Mouse (Mus musculus) cerebellum, postnatal 36 days (tissue): ENCODE data around the gene Sorbs1.

Source experiments
- DNase-seq, 2 experiments: peaks; one replicate each; pipeline ENCODE4 v3.0.0; 2021 to 2022; ENCODE audit warnings: mixed read lengths in 2 of 2

Gene Sorbs1

GRCm38 (mm10) chr19:40477445-40477941, 36.1 kb downstream of the Sorbs1 start:
- no peak for DNase-seq

GRCm38 (mm10) chr19:40476491-40476890, 37.1 kb downstream of the Sorbs1 start:
- no peak for DNase-seq

DNA sequence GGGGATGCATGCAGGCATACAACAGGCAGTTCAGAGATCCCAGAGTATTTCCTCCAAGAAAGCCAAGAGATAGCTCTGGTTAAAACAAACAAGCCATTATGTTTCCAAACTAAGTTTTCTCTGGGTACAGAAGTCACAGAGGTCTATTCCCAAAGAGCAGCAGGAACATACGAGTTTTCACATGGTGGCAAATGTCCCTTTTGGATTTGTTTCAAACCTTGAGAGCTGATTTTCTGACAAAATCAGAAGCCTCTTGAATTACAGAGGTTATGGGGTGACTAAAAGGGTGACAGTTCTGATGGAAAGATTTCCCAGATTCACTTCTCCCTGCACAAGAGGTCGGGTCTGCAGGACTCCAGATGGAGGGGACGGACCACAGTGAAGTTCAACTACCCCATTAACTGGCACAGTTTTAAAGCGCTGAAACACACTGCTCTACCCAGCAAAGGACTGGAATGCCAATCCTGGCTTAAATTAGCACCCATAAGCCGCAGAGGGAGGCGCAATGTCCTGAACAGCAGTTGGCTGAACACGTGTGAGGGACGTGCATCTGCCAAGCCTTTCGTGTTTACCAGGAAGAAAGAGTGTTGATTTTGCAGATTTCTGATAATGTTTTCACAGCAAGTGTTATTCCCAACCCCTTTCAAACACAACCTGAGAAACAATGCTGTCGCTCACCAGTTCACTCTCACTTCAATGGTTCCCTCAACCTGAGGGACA, 41.9 kb downstream of the Sorbs1 start:
- DNase-seq, result peak; percentile 51 to 60

- DNase-seq, result no peak
Observed at GRCm38 (mm10) chr19:40469792-40470191, 43.8 kb downstream of the Sorbs1 start.

DNA sequence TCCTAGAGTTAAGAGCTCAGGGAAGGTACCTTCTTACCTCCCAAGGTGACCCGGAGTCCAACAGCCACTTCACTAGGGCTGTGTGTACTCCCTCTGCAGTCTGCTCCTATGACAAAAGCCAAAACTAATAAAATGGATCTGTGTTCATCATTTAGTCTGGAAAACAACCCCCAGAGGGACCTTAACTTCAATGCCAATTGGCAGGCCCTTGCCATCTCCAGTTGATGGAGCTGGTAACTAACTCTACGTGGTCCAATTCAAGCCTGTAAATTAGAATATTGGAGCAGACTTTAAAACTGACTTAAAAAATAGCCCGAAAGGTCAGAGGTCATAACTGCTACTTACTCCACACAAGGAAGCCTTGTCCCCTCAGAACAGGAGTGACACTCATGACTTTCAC, 45.3 kb downstream of the Sorbs1 start:
- no peak for DNase-seq

DNA sequence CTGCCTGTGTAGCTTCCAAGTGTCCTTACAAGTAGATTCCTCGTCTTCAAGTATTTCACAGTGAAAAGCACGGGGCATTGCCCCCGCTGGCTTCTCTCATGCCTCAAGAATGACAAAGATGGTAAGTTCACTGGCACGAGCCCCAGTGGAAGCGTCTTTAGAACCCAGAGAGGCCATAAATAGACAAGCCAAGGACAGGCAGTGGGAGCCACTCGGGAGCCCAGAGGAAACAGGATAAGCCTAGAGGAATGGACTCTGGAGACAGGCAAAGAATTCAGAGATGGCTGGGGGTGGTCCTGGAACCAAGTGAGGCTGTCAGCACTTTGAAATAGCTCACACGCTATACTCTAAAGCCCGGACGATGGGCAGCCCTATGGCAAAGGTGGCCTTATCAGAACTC, 45.8 kb downstream of the Sorbs1 start:
- no peak for DNase-seq

DNA sequence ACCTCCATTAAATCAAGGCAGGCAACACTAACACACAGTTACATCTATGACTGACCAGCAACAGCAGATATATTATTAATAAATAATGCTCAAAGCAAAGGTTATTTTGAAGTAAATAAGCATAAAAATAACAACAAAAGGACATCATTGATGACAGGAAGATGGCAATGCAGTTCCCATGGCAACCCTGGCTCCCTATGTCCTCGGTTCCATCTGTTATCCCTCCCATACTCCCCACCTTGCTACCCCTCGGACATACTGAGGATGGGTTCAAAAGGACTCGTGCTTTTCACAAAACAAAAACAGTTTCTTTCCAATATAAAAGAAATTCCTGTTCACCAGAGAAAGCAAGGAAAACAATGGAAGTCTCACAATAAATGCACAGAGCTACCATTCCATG, 48.2 kb downstream of the Sorbs1 start:
- DNase-seq, result no peak

GRCm38 (mm10) chr19:40464408-40464807, 49.2 kb downstream of the Sorbs1 start:
- DNase-seq, result no peak

GRCm38 (mm10) chr19:40462892-40463291, 50.7 kb downstream of the Sorbs1 start:
- no peak for DNase-seq

DNA sequence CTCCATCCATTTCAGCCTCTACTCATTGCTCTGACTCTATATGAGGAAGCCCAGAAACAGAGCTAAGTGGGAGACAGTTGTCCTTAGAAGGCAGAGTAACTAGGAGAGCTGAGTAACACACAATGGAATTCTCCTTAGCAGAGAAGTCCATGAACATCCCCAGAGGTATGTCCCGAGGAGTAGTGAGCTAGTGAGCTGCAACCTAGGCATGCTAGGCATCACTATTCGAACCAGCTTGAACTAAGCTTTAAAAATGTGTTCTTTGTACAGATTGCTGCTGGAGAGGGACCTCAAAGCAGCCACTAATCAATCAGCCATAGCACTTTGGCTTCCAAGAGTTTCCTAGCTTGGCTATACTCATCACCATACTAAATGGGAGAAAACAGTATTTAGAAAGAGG, 51.1 kb downstream of the Sorbs1 start:
- no peak for DNase-seq

- no peak for DNase-seq
Observed at GRCm38 (mm10) chr19:40461662-40462061, 51.9 kb downstream of the Sorbs1 start.

GRCm38 (mm10) chr19:40460854-40461490, 52.6 kb downstream of the Sorbs1 start:
- no peak for DNase-seq

DNA sequence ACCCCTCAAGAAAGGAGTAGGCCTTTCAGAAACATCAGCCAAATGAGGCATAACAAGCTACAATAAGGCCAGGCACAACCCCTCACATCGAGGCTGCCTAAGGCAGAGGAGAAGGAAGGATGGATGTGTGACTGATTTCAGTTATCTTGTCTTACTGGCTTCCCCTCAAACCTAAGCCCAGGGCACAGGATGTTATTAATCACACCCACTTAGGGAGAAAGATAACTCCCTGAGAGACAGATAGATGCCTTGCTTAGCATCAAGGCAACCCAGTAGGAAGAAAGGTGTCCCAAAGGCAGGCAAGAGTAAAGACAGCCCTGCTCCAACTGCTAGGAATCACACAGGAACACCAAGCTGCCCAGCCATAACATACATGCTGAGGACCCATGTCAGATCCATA, 54.2 kb downstream of the Sorbs1 start:
- no peak for DNase-seq

DNA sequence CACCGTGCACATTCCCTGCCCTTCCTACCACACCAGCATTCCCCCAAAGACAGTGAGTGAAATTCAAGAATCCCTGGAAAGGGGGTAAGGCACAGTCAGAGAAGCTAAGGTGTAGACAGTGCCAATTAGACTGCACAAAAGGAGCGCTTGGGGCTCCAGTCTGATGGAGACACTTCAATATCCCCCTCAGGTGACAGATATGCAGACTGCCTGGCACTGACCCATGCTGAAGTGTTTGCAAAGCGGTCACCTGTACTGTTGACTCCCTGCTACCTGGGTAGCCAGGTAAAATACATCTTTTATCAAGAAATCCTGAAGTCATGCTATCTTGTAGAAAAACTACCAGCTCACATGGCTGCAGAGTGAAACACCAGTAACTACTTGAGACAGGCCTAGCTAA, 54.8 kb downstream of the Sorbs1 start:
- DNase-seq, result no peak

DNA sequence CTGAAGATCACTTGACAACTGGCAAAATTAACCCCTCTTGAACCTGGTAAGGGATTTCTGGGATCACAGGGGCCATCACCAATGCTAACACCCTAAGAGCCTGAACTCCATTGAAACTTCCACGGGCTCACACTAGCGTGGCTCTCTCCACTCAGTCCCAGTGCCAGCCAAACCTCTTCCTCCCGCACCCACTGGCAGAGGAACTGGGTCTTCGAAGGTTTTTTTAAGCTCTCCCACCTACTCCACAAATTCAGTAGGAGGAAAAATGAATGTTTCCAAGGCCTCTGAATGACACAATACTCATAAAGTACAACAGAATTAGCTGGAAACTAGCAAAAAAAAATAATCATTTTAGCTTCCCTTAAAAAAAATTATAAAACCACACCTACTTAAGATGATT, 58.3 kb downstream of the Sorbs1 start:
- DNase-seq, result no peak

GRCm38 (mm10) chr19:40454096-40454495, 59.5 kb downstream of the Sorbs1 start:
- no peak for DNase-seq

GRCm38 (mm10) chr19:40452201-40452600, 61.4 kb downstream of the Sorbs1 start:
- no peak for DNase-seq

DNA sequence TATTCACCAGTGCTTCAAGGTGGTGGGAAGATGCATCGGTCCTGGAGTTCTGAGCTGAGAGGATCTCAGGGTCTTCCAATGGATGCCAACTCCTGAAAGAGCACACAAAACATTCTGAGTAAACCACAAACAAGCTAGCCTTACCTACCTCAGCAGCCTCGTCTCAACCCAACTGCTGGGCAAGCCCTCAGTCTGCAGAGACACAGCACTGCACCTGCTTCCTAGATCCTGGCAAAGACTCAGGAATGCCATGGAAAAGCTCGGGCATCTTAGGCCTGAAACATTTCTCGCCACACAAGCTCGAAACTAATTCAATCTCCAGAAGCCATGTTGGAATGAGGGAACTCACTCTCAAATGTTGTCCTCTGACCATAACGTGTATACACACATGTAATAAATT, 62.3 kb downstream of the Sorbs1 start:
- DNase-seq, result no peak

GRCm38 (mm10) chr19:40446525-40446924, 67.1 kb downstream of the Sorbs1 start:
- DNase-seq, result no peak

DNA sequence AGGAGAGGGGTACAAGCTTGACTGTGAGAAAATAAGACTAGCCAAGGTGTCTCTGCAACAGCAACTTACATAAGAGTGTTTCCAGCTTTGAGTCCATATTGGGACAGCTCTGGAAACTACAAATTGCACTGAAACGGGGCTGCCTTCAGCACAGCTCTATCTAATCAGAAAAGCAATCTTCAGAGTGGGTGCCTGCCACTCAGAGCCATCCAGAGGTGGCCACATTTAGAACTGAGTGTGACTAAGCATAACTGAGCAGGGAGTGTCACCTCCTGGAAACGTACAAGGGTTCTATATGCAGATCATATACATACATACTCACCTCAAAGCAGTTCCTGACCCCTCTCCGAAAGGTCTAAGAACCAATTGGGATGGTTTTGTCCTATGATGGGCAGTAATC, 71.2 kb downstream of the Sorbs1 start:
- DNase-seq, result no peak

DNA sequence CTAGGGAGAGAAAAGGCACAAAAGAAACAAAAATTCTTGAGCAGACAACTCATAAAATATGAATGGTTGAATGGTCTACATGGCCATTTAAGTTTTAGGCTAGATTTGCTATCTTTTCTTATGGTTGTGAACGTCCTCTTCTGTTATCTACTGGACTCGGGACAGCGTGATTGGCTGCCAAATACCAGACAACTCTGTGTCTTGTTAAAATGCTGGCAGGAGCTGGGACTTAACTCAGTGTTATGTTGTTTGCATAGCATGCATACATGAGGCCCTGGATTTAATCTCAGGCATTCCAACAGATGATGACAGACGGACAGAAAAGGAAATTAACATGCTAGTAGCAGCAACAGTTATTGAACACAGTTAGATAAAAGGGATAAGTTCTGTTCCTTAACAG, 72.6 kb downstream of the Sorbs1 start:
- no peak for DNase-seq

- DNase-seq, result no peak
Observed at GRCm38 (mm10) chr19:40438907-40439306, 74.7 kb downstream of the Sorbs1 start.

DNA sequence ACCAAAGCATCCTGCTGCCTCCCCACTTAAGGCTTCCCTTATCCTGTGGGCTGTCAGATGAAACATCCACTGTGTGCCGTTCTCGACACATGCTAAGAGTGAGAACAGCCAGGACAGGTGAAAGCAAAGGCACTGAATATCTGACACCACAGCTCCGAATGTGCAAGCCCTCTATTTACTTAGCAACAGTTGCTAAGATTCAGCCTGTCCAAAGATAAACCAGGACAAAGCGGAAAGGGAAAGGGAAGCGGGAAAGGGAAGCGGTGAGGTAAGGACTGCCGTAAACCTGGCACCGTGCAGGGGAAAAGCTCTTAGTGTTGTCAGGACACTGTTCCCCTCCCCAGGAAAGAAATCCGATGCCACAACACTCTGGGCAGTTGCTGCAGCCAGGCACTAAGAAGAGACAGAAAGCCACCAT, 75.9 kb downstream of the Sorbs1 start:
- no peak for DNase-seq

DNA sequence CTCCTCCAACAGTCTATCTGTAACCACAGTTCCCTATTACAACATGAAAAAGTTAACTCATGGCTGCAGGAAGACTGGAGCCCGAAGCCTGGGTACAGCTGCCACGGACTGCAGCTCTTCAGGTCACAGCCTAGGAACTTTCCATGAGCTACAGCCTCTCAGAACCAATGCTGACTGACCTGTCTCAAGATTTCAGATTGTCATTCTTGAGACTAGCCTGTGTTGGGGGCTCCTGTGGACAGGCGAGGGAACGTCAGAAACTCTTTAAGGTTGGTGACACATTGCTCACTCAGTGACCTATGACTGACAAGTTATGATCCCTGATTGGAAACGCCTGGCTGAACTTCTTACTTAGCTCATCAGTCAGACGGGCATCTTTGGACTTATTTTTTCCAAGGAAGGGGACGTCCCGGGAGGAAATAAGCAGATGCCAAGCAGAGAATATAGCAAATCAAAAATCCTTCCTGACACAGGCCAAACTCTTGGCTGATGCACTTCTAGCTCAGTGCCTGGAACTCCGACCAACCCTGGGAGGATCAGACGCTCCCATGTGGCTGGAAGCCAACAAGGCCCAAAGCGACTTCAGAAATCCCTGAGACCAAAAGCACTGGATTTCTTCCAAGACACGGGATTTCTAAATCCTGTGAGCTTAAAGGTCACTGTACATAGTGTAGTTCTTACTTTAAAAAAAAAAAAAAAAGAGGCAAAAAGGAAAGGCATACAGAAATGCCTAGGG, 76.9 kb downstream of the Sorbs1 start:
- DNase-seq, result peak; percentile 24 to 44
